Mouse (Mus musculus) heart, postnatal 14 days (tissue): ENCODE results near the gene Gm20388. TPM values are rescaled to one million over a fixed set of nuclear protein-coding genes. Genes with fewer than 3 reads are reported as not detected.

Experiments used
- DNase-seq, 2 experiments: peaks; one replicate each; pipeline ENCODE4 v3.0.0; 2021 to 2022
- intact Hi-C: fragments of 180-260 bp; cut with DNase I; formaldehyde crosslinking; loops from one replicate; pipeline ENCODE4 v1.15.1; 2025
- total RNA-seq, 2 experiments: library from RNA; stranded (reverse); gene quantifications; 2 replicates each; pipeline ENCODE4 v1.2.3; 2021

Gene Gm20388
- total RNA-seq, 2 experiments from 2014 or later: 0.24 TPM; not detected in 1

DNA sequence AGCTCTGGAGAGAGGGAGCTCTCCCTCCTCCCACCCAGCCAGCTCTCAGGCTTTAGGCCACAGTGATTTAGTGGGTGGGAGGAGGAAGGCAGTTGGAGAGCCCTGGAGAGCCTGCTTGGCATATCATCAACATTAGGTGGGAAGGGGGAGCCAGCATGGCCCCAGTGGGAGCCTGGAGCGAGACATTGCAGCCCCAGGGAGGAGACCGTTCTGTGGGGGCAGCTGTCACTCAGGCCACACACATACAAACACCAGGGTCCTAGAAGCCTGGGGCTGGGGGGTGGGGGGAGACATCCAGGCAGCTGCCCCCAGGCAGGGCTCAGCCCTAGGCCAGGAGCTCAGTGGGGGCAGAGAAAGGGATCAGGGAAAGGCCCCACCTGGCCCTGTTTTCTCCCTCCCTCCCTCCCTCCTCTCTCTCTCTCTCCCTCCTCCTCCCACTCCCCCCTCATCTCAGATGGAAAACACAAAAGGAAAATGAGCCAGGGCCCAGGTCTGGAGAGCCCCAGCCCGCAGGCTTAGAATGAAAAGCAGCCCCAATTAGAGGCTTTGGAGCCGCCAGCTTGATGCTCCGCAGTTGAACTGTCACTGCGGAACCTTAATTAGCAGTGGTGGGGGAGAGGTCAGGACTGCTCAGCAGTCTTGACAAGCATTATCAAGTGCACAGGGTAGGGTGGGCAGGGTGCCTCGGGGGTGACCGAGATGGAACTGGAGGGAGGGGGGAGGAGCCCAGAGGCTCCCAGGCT is 514.7 kb downstream of the Gm20388 start:
- DNase-seq: no peak
- intact Hi-C loops: no loop called here

DNA sequence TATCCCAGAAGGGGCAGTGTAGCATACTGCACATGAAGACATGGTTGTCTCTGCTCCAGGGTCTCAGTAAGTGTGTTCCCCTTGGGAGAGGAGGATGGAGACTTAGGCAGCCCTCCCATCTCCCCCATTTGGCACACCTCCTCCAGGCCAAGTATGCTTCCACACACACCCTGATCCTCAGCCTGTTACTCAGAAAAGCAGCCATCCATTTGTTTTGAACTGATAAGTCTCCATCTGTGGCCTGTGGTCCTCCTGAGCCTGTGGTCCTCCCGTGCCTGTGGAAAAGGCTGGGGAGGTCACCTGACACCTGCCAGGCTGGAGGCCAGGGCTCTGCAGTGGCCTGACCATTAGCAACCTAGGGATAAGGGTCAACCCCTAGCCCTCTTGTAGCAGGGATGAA is 515.5 kb downstream of the Gm20388 start:
- no peak for DNase-seq
- intact Hi-C loops: no loop called here

DNA sequence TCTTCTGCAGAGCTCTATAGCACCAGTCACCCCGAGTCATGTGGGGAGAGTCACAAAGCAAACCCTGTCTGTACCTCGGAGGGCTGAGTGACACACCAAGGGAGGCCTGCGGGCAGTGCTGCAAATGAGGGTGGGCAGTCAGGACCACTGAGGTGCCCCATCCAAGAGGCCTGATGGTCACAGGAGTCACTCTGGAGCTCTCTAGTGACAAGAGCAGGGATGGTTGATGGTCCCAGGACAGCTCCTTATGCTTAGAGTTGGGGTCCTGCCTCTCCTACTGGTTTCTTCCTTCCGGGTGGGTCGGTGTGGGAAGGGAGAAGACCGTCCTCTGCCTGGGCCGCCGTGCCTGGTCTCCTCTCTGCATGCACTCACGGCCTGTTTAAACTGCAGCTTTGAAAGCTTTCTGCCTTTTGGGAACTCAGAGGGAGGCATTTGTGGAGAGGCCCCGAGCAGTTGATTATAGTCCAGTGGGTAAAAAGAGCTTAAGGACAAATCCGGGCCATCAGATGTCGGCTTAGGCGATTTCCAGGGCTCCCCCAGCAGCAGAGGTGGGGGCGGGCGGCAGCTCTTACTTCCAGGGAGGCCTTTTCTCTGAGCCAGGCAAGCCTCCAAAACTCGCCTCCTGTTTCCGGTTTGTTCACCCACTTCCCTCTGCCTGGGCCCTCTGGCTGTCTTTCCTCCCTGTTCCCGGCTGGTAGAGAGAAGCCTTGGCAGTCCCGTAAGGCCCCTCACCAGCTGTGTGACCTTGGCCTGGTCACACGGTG is 516.2 kb downstream of the Gm20388 start:
- intact Hi-C loops: no loop called here
- DNase-seq: peak; percentile 50 to 68

DNA sequence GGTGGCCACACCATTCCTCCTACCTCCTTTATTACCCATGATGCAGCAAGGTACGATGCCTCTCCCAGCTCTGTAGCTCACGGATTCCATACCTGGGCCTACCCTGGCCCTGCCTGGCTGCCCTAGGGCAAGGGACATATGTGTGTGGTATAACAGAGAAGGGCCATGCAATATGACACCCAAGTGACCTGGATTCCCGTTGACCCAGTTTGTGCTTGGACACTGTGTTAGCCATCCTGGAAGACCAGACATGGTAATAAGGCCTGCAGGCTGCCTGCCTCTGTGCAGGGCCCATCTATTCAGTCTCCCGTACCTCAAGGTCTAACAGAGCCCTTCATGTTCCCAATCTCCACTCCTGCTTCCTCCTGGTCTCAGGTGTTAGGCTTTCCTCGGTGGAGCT is 517.9 kb downstream of the Gm20388 start:
- intact Hi-C loops: no loop called here
- no peak for DNase-seq

DNA sequence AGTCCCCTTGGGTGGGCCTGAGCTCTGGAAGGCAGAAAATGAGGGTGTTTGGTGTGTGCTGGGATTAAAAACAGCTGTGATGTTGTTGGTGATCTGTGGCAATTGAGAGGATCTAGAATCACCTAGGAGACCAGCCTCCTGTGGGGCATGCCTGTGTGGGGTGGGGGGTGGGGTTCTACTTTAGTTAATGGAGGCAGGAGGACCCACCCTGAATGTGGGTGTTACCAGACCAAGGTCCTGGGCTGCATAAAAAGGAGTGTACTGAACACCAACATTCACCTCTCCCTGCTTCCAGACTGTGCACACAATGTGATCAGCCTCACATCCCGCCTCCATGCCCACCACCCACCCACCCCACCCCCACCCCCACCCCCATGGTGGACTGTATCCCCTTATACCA is 518.5 kb downstream of the Gm20388 start:
- intact Hi-C loops: no loop called here
- DNase-seq: no peak

DNA sequence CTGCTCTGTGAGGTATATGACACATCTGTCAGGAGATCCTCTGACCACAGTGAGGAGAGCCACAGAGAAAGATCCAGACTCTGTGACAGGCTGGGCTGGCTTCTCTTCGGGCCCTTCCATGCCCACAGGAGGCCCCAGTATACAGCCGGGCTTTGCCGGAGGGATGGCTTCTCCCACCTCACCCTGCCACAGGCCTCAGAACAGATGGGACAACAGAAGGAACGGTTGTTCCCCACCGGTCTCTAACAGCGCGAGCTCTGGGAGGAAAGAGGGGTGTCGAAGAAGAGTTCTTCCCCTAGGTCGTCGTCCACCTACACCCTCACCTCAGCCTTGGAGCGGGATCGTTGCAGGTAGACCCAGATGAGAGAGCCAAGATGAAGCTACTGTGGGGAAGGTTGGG is 520.4 kb downstream of the Gm20388 start:
- no peak for DNase-seq
- intact Hi-C loops: no loop called here

DNA sequence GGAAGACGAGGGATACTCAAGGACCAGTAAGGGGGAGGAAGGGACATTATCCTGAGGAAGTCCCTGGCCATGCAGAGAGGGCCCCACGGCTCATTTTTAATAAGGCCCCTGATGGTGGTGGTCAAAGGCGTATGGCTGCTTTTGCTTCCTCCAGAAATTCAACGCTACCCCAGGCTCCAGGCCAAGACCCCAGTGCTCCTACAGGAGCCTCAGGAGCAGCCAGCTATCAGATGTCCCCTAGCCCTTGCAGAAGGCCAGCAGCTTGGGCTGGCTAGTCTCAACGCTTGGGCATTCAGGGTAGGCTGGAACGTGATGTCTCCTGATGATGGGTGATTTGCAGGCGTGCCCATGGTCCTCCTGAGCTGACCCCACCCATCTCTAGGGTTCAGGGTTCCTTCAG is 521.8 kb downstream of the Gm20388 start:
- intact Hi-C loops: no loop called here
- DNase-seq: no peak

DNA sequence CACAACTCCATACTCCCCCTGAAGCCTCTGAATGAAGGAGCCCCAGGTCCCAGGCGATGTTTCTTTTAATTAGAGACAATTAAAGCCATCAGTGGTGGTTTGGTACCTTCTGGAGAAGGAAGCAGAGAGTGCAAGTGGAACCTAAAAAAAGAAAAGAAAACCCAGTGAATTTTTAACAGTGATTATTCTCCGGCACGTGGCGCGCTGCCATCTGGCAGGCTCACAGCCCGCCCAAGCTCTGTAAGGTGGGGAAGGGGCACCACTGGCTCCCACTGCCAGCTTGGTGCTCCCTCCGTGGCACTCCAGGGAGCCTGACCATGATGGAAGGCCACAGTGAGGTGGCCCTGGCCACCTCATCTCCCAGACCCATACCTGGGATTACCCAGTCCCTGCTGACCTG is 522.5 kb downstream of the Gm20388 start:
- DNase-seq: no peak

DNA sequence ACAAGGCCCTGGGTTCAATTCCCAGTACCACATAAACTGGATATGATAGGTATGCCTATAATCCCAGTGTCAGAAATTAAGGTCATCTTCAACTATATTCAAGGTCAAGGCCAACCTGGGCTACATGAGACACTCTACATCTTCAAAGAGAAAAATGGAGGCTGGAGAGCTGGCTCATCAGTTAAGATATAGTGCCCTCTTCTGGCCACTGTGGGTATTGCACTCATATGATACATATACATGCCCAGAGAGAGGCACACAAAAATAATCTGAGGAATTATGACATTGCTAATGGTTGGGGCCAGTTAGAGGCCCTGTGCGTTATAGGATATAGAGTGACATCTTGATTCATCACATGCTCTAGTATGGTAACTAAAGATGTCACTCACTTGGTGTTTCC is 523.1 kb downstream of the Gm20388 start:
- no peak for DNase-seq
- intact Hi-C loops: no loop called here

More for the DNA sequence above, 522.5 kb downstream of the Gm20388 start:
- intact Hi-C loops: no loop called here

DNA sequence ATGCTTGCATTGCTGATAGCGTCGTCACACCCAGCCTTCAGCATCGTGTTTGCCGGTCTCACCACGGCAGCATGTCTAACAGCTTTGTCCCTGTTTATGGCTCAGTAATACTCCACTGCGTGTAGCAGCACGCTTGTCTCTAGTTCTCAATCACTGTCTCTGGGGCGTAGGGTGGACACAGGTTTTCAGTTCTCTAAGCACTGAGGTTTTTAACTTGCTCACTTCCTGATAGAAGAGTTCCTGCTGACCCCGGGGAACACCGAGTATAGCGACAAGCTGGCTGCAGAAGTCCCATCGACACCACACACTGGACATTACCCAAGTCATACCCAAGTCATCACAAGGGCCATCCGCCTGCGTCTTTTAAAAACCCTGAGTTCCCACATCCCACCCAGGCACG is 525.1 kb downstream of the Gm20388 start:
- intact Hi-C loops: no loop called here
- no peak for DNase-seq

DNA sequence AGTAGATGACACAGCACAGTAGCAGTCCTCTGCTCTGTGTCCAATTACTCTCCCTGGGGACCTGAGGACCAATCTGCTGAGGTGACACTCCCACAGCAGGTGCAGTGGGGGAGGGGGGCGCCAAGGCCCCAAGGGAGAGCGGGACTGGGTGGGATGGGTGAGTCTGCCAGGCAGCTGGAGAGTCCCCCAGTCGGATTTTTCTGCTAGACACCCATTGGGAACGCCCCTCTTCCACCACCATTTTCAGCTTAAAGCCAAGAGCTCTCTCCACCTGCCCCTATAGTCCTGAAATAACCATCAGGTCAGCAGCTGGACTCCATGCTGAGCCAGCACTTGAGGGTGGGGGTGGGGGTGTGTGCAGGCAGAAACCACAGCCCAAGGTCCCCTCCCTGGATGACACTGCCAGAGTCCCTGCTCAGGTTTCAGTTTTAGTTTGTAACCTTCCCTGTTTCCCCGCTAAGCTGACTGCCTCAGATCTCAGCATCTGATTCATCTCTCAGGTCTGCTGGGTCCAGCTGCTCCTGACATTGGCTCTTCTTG is 525.9 kb downstream of the Gm20388 start:
- DNase-seq: no peak
- intact Hi-C loops: no loop called here

DNA sequence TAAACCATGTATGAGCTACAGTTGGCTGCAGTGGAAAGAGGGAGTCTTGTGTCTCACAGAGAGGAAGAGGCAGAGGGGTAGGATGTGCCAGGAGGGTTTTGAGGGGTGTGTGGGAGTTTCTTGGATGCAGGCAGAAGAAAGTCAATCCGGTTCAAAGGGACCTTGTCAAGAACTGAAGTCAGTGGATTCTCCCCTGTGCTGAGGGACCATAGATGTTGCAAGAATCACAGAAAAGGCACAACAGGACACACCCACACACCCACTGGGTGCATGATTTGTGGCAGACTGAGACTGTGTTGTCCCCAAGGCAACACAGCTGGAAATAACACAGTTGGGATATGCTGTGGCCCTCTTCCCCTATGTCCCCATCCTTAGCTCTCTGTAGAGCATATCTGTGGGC is 526.6 kb downstream of the Gm20388 start:
- no peak for DNase-seq
- intact Hi-C loops: no loop called here

DNA sequence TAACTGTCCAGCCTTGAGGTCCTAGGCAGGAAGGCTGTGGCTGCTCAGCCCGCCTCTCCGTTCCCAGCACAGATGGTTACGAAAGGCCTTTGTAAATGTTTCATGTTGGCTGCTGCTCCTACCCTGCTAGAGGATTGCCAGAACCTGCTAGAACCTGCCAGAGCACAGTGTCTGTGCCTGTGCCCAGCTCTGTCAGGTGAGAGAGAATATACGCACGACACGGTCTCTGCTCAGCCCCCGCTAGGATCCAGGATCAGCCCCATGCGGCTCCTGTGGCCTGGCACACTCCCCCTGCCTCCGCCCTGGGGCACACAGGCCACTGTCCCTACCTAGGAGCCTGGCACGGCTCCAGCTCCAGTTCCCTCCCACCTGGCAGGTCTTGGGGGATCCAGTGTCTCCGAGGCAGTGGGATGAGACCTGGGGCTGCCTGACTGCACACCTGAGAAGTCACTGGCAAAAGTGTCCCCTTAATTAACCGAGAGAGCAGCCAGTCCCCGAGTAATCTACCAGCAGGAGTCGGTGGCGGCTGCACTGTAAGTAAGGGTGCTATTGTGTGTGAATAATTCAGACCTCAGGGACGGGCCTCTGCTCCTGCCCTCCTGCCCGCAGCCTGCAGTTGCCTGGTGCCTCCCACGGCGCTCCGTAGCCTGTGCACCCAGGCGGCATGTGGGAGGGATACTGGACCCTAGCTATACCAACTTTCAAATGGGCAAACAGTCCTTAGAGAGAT is 527.2 kb downstream of the Gm20388 start:
- intact Hi-C loops: no loop called here
- DNase-seq: no peak

DNA sequence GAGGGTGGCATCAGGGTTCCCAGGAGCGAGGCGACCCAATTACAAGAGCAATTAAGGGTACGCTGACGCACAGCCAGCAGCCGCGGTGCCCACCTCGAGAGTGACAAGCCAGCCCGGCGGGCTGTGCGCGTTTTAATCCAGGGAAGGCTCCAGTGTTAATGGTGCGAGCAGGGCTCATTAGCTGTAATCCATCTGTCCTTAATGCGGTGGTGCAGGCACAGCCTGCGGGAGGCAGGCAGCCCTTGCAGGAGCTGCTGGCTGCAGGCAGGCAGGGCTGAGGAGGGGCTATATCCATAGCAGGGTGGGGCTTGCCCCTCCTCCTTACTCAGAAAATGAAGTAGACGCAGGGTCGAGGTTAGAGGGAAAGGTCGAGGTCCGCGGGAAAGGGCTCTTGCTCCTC is 528.7 kb downstream of the Gm20388 start:
- intact Hi-C loops: no loop called here

DNA sequence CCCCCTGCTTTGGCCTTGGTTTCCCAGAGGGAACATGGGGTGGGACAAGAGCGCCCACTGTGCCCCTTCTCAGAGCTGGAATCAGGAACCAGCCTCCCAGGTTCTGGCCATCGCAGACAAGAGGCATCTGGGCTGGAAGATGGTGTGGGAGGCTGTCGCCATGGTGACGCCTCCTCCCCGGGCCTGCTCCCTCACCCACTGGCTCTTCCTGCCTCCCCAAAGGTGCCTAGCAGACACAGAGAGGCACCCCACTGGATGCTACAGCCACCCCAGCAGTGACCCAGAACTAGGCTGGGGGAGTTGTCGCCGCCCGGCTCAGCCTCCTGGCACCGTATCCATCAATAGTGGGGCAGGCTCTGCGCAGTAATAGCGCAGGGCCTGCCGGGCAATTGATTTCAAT is 530.1 kb downstream of the Gm20388 start:
- DNase-seq: no peak
- intact Hi-C loops: no loop called here

More for the DNA sequence above, 528.7 kb downstream of the Gm20388 start:
- no peak for DNase-seq

DNA sequence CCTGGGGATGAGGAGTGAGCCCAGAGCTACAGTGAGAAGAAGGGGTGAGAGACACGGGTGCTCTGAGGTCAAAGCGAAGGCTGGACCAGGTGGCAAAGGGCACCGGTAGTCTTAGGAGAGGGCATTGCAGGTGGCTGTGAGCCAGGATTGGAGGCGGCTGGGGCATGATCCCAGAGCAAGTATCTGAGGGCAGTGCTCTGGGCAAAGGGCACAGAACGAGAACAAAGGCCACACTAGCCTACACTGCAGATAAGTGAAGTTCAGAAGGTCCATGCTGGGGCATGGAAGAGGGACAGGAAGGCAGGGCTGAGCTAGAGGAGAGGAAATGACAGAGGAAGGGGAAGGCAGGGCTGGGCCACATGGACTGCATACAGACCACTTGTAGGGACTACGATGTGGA is 531.0 kb downstream of the Gm20388 start:
- no peak for DNase-seq
- intact Hi-C loops: no loop called here

DNA sequence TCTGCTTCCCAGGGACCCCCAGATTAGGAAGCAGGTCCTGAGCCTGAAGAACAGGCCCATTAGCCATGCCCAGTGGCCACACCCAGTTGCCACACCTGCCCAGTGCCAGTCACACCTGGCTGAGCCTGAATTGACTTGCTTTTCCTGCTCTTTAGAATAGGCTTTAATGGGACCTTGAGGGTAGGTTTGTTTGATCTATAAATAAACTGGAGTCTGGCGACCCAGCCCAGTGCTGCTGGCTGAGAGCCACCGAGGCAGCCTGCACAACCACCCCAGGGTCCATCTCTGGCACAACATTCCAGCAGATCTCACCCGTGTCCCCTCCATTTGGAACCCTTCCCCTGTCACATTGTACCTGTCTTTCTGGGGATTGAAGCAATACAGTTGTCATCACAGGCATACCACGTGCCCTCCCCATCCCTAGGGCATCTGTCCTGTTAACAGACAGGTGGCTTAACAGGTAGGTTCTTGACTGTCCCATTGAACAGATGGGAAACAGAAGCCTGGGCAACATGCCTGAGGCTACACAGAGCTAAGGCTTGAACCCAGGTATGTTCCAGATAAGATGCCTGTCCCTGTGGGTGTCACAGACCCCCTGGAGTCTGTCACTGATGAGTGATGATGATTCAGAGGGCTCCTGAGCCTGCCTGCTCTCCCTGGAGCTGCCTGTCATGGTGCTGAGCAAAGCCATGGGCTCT is 531.8 kb downstream of the Gm20388 start:
- intact Hi-C loops: no loop called here
- DNase-seq: no peak

DNA sequence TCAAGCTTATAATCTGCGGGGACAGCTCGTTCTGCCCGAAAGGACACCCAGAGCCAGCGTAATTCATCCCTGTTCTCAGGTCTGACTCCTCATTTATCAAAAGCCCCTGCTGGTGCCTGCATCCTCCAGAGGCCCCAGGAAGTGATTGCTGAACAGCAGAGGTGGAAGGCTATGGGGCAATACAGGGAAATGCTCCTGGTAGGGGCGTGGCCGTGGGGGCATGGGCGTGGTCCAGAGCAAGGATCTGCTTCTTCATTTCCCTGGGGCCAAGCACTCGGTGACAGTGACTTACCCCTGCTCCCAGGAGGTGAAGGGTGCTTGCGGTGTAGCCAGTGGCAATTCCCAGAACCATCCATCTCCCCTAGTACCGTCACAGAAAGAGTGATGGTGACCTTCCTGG is 534.6 kb downstream of the Gm20388 start:
- no peak for DNase-seq
- intact Hi-C loops: no loop called here

DNA sequence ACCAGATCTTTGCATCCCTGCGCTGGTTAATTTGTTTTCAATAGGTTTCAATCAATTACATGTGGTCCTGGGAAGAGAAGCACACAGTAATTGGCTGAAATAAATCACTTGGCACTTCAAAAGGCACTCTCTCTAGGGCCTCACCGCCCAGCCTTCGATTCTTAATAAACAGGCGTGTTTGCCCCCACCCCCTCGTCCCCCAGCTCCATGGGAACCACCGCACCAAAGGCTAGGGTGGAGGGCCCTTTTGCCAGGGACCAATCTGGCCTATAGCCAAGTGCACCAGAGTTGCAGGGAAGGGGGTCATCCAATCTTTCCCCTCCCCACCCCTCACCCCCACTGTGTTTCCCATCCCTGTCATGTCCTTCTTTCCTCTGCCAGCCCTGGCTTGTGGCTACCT is 537.5 kb downstream of the Gm20388 start:
- no peak for DNase-seq
- intact Hi-C loops: no loop called here

DNA sequence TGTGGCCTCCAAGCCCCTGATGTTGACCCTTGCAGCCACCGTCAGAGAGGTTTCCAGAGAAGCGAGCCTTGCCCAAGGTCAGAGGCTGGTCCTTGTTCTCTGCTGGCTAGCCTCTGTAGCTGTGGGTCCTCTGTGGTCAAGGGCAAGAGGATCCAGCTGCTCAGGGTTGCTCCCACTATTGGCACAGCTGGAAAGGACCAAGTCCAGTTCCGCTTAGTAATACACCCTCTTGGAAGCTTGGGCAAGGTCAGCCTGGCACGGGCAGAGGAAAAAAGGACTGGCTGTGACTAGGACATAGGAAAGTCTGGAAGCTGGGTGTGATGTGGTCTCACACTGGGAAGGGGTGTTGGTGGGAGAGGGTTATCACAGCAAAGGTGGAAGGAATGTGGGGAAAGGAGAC is 538.5 kb downstream of the Gm20388 start:
- DNase-seq: no peak
- intact Hi-C loops: no loop called here

DNA sequence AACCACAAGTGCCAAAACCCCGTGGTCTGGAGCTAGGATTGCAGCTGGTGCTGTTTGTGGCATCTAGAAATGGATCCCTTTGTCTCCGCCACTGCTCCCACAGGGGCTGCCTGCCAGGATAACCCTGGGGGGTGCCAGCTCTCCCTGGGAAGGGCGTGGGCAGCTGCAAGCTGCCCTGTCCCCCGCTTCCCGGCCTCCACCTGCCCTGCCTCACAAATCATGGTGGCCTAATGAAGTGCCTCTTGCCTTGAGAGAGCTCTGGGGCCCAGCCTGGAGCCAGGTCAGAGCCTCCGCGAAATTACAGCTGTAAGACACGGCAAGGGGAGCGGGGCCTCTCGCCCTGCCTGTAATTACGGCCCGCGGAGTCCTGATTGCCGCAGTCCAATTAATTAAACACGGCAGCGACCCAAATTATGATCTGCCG is 539.0 kb downstream of the Gm20388 start:
- intact Hi-C loops: no loop called here
- no peak for DNase-seq
